Mouse (Mus musculus) intestine, embryonic 14.5 days (tissue): Measurements from ENCODE around the gene Gse1. TPM values are rescaled to one million over a fixed set of nuclear protein-coding genes. Genes with fewer than 3 reads are reported as not detected.

ENCODE experiments used
- ATAC-seq: fragments of 200-750 bp; cut with Nextera tagmentation; replicated peaks from 2 replicates; pipeline ENCODE4 v1.8.0; 2017; ENCODE audit warnings: low read depth, moderate number of reproducible peaks, moderate TSS enrichment, moderate library complexity; ENCODE audit not compliant: low FRiP score, low TSS enrichment
- DNase-seq: peaks from one replicate; pipeline ENCODE4 v3.0.0-alpha.2; 2018; ENCODE audit warnings: low spot score
- H3K27ac ChIP-seq: fragments of 300-500 bp; sonication (generic); 2 replicates; pipeline ENCODE4 v1.5.1; 2014; ENCODE audit warnings: low read depth, mild to moderate bottlenecking, control low read depth
- H3K27me3 ChIP-seq: fragments of 300-500 bp; sonication (generic); replicated peaks from 2 replicates; pipeline ENCODE4 v1.6.1; 2014; ENCODE audit warnings: low read length, control low read depth; ENCODE audit not compliant: control insufficient read depth, insufficient read depth
- H3K36me3 ChIP-seq: fragments of 300-500 bp; sonication (generic); 2 replicates; pipeline ENCODE4 v1.6.1; 2014; ENCODE audit warnings: low read length, control low read depth; ENCODE audit not compliant: control insufficient read depth, insufficient read depth
- H3K4me1 ChIP-seq: fragments of 300-500 bp; sonication (generic); replicated peaks from 2 replicates; pipeline ENCODE4 v1.6.1; 2014; ENCODE audit warnings: low read length, control low read depth, mixed read lengths; ENCODE audit not compliant: control insufficient read depth, insufficient read depth
- H3K4me2 ChIP-seq: fragments of 300-500 bp; sonication (generic); 2 replicates; pipeline ENCODE4 v1.6.1; 2014; ENCODE audit warnings: low read length
- H3K4me3 ChIP-seq: fragments of 300-500 bp; sonication (generic); 2 replicates; pipeline ENCODE4 v1.5.1; 2014; ENCODE audit warnings: low read depth, low read length, control low read depth, mixed read lengths
- H3K9ac ChIP-seq: fragments of 300-500 bp; sonication (generic); 2 replicates; pipeline ENCODE4 v1.6.1; 2014; ENCODE audit warnings: mild to moderate bottlenecking, low read length
- H3K9me3 ChIP-seq: fragments of 300-500 bp; sonication (generic); 2 replicates; pipeline ENCODE4 v1.6.1; 2016; ENCODE audit warnings: low read length, control low read depth; ENCODE audit not compliant: control insufficient read depth
- WGBS: fragments of 180-500 bp; shearing (Covaris S2); extraction: QIAGEN DNeasy Blood & Tissue Kit; methylation state at CpG from one replicate; pipeline ENCODE4 v1.1.7; 2014; 5-methylcytosine and 5-hydroxymethylcytosine counted together
- polyA plus RNA-seq: library from polyadenylated mRNA; unstranded; fragments of >200 nt; fragmentation: Nextera tagmentation; extraction: Ambion mirVana; gene quantifications from 2 replicates; pipeline ENCODE4 v1.2.1, GENCODE M21; 2014

Gene Gse1
- polyA plus RNA-seq, 1 experiment from 2014 or later: 13.3 TPM

GRCm38 (mm10) chr8:120489142-120489754, 261.0 kb downstream of the Gse1 start:
- Histone ChIP-seq H3K4me2 (peak overlapping the region; percentile 99), H3K9me3 (no peaks in the 10 kb centered on the region), H3K27ac (peak overlapping the region; percentile 77), H3K27me3 (0 out of 2 replicates have a peak, but pooled peaks cover 10% of the 10 kb centered on the region), H3K4me3 (peak overlapping the region; percentile 68), H3K9ac (peak overlapping the region; percentile 76), H3K4me1 (peaks cover 66% of the 10 kb centered on the region), H3K36me3 (no peaks in the 10 kb centered on the region)
- under 1% methylated on average over 73 of the region's 73 CpGs for WGBS
- ATAC-seq (no peak), DNase-seq (no peak)

GRCm38 (mm10) chr8:120489771-120490281, 261.6 kb downstream of the Gse1 start:
- H3K4me3 ChIP-seq: peak overlapping the region; percentile 68
- no peaks in the 10 kb centered on the region for H3K9me3 ChIP-seq
- 0 out of 2 replicates have a peak, but pooled peaks cover 10% of the 10 kb centered on the region for H3K27me3 ChIP-seq
- H3K4me2 ChIP-seq: peak overlapping the region; percentile 99
- no peak for DNase-seq
- peaks cover 68% of the 10 kb centered on the region for H3K4me1 ChIP-seq
- no peak for ATAC-seq
- peak overlapping the region; percentile 76 for H3K9ac ChIP-seq
- H3K27ac ChIP-seq: peak overlapping the region; percentile 77
- 23% methylated on average over 15 of the region's 15 CpGs for WGBS
- H3K36me3 ChIP-seq: no peaks in the 10 kb centered on the region

GRCm38 (mm10) chr8:120490354-120491141, 262.3 kb downstream of the Gse1 start:
- ATAC-seq: peak; percentile 21
- no peaks in the 10 kb centered on the region for H3K9me3 ChIP-seq
- H3K4me2 ChIP-seq: peak overlapping the region; percentile 99
- H3K4me1 ChIP-seq: peaks cover 69% of the 10 kb centered on the region
- DNase-seq: no peak
- H3K36me3 ChIP-seq: no peaks in the 10 kb centered on the region
- H3K4me3 ChIP-seq: peak overlapping the region; percentile 68
- peak overlapping the region; percentile 77; the same call in 1 of the 2 replicates for H3K27ac ChIP-seq
- H3K9ac ChIP-seq: peak overlapping the region; percentile 76
- WGBS: 40% methylated on average over 12 of the region's 12 CpGs
- 0 out of 2 replicates have a peak, but pooled peaks cover 10% of the 10 kb centered on the region for H3K27me3 ChIP-seq

GRCm38 (mm10) chr8:120491166-120491793, 263.0 kb downstream of the Gse1 start:
- Histone ChIP-seq H3K4me1 (peaks cover 69% of the 10 kb centered on the region), H3K27me3 (0 out of 2 replicates have a peak, but pooled peaks cover 7% of the 10 kb centered on the region), H3K9me3 (no peaks in the 10 kb centered on the region), H3K36me3 (no peaks in the 10 kb centered on the region), H3K4me2 (peak overlapping the region; percentile 99), H3K4me3 (peak overlapping the region; percentile 68; the same call in 1 of the 2 replicates), H3K9ac (no peak overlapping the region), H3K27ac (no peak overlapping the region)
- no peak for DNase-seq
- no peak for ATAC-seq
- WGBS: 61% methylated on average over 5 of the region's 5 CpGs

- Histone ChIP-seq H3K36me3 (no peaks in the 10 kb centered on the region), H3K27ac (0 out of 2 replicates have a peak overlapping the region, but pooled peaks have one; percentile 4), H3K9ac (no peak overlapping the region), H3K4me3 (no peak overlapping the region), H3K4me2 (peak overlapping the region; percentile 18; the same call in 1 of the 2 replicates), H3K9me3 (no peaks in the 10 kb centered on the region), H3K27me3 (0 out of 2 replicates have a peak, but pooled peaks cover 3% of the 10 kb centered on the region), H3K4me1 (peaks cover 66% of the 10 kb centered on the region)
- ATAC-seq: no peak
- 19% methylated on average over 14 of the region's 14 CpGs for WGBS
- peak; percentile 76 for DNase-seq
Measured at GRCm38 (mm10) chr8:120492193-120492880, 264.1 kb downstream of the Gse1 start.

- H3K4me1 ChIP-seq: peaks cover 70% of the 10 kb centered on the region
- H3K36me3 ChIP-seq: no peaks in the 10 kb centered on the region
- peak overlapping the region; percentile 18; the same call in 1 of the 2 replicates for H3K4me2 ChIP-seq
- no peak overlapping the region for H3K4me3 ChIP-seq
- no peak overlapping the region for H3K9ac ChIP-seq
- 0 out of 2 replicates have a peak, but pooled peaks cover 3% of the 10 kb centered on the region for H3K27me3 ChIP-seq
- no peaks in the 10 kb centered on the region for H3K9me3 ChIP-seq
- WGBS: 55% methylated on average over 4 of the region's 4 CpGs
- 0 out of 2 replicates have a peak overlapping the region, but pooled peaks have one; percentile 4 for H3K27ac ChIP-seq
- ATAC-seq (no peak), DNase-seq (no peak)
Measured at GRCm38 (mm10) chr8:120492881-120493220, 264.6 kb downstream of the Gse1 start.

GRCm38 (mm10) chr8:120493508-120494464, 265.5 kb downstream of the Gse1 start:
- Histone ChIP-seq H3K4me1 (peaks cover 80% of the 10 kb centered on the region), H3K27me3 (0 out of 2 replicates have a peak, but pooled peaks cover 3% of the 10 kb centered on the region), H3K4me2 (no peak overlapping the region), H3K4me3 (no peak overlapping the region), H3K9me3 (no peaks in the 10 kb centered on the region), H3K9ac (no peak overlapping the region), H3K27ac (no peak overlapping the region), H3K36me3 (no peaks in the 10 kb centered on the region)
- ATAC-seq (no peak), DNase-seq (no peak)
- WGBS: 50% methylated on average over 16 of the region's 16 CpGs
